Mouse (Mus musculus): ENCODE measurements at regions not wholly inside any gene's neighbourhood (a gene's known extent, or its start where the extent isn't known, plus 50 kb on each side); places are given as distances from the start of the nearest gene placed in this dataset.

DNA sequence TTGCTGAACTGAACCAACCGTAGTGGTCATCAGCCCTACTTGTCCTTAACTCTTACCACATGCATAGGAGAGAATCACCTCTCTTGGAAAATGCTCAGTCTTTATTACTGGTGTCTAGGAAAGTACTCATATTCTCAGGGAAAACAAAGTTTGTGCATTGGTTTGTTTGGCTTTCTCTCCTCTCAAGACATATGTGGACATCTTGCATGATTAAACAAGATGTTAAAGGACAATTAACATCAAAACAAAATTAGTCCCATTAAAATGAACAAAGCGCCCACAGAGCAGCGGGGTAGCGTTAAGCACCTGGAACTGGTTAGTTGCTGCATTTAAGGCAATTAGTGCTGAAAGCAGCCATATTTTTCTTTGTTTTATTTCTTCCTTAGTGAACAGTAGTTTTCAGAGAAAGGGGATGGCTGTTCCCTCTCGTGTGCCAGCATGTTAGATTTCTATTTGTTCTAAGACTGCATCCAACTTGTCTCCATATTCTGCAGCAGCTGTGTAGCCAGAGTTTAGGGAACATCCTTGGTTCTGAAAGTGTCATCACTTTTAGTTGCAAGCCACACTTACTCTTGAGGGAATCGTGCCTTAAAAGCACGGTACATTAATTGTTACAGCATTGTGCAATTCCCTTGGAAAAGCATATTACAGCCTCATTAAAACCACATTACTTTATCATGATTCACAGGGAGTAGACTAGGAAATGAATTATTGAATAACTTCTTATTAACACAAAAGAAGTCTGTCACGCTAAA, 137.7 kb downstream of the Ube2u start:
- no peak for DNase-seq

DNA sequence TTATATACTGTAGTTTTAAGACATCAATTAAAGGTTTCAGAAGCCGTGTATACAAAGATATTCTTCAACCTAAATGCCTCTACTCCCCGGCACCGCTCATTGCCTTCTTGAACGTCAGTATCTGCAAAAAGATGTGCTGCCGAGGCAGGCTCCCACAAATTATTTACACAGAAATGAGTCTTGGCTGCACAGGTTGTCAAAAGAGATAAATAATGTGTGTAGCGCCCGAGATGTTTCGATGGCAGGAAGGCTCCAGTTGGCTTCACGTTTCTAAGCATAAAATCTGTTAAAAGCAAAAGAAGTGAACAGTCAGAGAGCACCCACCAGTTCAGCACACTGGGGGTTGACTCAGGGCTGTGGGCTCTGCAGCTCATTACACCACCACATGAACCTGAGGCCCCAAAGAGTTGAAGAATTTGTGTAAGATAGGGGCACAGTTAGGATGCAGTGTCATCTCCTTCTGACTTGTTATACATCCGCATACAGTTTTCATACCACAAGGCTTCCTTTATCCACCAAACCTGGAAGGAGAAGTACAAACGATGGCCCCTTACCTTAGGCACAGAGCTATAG, 138.4 kb downstream of the Ube2u start:
- DNase-seq, result no peak

DNA sequence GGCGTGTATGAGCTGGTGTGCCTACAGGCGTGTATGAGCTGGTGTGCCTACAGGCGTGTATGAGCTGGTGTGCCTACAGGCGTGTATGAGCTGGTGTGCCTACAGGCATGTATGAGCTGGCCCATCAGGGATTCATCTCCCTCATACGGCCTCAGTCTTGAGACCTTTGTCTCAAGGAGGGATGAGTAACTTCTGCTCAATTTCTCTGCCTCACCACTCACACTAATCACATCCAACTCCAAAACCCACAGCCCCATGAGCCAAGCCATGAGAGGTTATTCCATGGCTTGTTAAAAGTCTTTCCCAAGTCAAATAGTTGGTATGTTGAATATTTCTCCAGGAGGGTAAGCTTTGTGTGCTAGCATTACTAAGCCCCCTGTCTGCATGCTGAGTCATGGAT, 146.0 kb downstream of the Ube2u start:
- DNase-seq, result no peak

DNA sequence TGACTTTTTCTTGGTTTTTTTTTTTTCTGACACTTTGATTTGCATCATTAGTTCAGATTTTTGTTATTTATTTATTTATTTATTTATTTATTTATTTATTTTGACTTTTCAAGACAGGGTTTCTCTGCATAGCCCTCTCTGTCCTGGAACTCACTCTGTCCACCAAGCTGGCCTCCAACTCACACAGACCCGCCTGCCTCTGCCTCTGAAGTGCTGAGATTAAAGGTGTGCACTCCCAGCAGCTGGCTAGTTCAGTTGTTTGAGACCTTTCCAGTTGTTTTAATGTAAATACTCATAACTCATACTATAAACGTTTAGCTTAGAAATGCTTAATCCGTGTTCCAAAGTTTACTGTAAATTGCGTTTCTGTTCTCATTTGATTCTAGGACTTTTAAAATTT, 147.9 kb downstream of the Ube2u start:
- DNase-seq, result no peak

GRCm38 (mm10) chr4:100634388-100634787, 142.1 kb upstream of the Cachd1 start:
- DNase-seq, result no peak

DNA sequence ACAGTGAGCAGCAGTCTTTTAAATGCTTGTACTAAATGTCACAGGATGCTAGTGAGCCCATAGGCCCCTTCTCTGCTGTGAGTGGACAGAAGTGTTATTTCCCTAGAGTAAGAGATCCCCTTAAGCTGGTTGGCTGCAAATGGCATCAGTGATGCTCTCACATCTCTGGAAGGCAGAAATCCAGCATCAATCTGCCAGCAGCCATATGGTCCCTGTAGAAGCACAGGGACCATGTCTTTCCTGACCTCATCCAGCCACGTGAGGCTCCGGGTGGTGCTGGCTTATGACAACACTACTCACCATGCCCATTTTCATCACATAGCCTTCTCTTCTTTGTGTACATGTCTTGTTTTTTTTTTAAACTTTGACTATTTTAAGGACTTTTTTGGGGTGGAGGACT, 138.9 kb upstream of the Cachd1 start:
- no peak for DNase-seq

DNA sequence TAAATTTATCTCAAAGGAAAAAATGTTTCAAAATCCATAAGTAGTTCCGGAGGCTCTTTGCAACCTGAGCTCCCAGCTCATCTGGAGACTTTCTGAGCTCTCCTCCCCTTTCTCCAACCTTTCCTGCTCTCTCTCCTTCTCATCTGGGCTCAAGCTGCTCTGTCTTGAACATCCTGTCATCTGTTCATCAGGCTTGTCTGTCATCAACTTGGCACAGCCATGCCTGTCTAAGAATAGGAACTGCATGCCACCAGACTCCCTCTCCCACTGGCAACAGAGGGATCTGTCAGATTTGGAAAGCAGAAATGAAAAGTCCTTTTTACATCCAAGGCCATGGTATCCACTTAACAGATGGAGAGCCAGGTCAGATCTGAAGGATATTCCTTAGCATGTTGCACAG, 115.3 kb upstream of the Cachd1 start:
- peak; percentile 8 for DNase-seq

- DNase-seq, result peak; percentile 16
Observed at GRCm38 (mm10) chr4:100664619-100665264, 111.7 kb upstream of the Cachd1 start.

- DNase-seq, result no peak
Observed at GRCm38 (mm10) chr4:100670553-100670952, 105.9 kb upstream of the Cachd1 start.

GRCm38 (mm10) chr4:100674916-100675315, 101.6 kb upstream of the Cachd1 start:
- DNase-seq, result no peak

- DNase-seq, result no peak
Observed at GRCm38 (mm10) chr4:100683757-100684156, 92.7 kb upstream of the Cachd1 start.

GRCm38 (mm10) chr4:100700002-100700401, 76.5 kb upstream of the Cachd1 start:
- DNase-seq, result no peak

GRCm38 (mm10) chr4:100700418-100700817, 76.1 kb upstream of the Cachd1 start:
- DNase-seq, result no peak

GRCm38 (mm10) chr4:100705960-100706359, 70.5 kb upstream of the Cachd1 start:
- no peak for DNase-seq

DNA sequence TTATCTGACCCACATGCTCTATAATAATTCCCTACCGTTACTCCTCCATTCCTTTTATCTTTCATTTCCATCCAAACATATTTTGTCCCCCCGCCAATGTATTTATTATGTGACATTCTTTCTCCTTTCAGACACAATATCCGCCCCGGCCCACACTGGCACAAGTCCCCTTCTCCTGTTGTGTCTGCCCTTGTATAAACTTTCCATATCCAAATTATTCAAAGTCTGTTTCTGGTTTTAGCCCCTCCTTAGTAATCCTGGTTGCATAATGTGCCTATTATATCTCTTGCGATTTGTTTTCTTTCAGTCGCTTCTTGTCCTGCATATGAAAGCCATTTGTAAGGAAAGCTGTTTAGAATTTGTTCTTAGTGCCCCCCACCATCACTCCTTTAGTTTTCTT, 69.3 kb upstream of the Cachd1 start:
- no peak for DNase-seq

DNA sequence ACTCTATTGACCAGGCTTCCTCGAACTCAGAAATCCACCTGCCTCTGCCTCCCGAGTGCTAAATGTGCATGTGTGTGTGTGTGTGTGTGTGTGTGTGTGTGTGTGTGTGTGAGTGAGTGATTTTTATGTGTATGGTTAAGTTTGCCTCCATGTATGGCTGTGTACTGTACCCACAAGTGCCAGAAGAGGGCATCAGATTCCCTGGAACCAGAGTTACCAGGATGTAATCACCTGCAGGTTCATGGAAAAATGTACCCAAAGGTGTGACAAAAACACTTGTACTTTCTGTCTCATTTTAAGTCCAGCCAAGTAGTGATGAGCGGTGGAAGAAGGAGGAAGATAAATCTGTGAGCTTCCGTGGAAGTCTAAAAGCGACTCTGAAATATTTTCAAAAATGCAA, 68.2 kb upstream of the Cachd1 start:
- no peak for DNase-seq

DNA sequence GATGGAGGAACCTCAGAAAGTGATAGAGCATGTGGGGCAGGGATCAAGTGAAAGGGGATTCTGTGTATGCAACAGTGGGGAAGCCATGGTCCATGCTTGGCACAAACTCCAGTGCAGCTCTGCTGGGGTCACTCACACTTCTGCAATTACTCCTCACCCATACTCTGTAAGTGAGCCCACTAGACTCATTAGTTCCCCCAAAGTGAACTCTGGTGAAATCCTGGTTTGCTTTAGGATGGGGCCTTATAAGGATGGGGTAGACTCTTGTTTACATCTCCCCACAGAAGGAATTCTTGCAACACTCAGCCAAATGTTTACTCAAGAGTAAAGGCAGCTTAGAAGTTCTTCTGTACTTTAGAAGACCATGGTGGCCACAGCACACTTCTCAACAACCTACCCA, 62.2 kb upstream of the Cachd1 start:
- no peak for DNase-seq

DNA sequence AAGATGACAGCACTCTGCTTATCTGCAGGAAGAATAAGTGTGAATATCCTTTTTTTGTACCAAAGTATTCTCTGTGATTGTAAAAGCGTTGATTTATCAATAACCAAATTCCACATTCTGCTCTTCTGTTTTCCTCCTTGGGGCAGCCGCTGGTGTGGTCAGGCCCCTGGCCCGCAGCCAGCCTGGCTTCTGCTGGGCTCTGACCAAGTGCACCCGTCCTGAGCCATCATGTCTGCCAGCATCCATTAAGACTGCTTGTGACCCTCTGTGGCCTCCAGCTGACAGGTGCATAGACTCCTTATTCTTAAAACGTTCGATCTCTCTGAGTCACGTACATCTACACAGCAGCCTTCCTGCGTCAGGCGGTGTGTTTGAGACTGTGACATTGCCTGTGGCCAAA, 58.9 kb upstream of the Cachd1 start:
- no peak for DNase-seq

DNA sequence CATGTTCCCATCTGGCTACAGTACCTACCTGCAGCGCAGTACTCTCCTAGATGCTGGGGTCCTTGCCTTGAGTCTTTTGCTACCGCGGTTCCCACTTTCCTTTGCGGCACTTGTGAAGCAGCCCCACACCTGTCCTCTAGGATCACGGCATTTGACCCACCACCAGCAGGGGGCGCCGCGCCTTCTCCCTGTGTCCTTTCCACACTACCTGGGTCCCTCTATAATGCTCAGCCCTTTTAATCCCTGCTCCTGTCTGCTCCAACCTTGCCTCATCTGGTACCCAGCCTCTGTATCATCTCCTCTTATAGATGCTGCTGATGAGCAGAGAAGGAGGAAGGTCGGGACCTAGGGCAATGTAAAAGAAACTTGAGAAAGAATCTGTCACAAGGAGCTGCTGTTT, 53.9 kb upstream of the Cachd1 start:
- peak; percentile 59 for DNase-seq

DNA sequence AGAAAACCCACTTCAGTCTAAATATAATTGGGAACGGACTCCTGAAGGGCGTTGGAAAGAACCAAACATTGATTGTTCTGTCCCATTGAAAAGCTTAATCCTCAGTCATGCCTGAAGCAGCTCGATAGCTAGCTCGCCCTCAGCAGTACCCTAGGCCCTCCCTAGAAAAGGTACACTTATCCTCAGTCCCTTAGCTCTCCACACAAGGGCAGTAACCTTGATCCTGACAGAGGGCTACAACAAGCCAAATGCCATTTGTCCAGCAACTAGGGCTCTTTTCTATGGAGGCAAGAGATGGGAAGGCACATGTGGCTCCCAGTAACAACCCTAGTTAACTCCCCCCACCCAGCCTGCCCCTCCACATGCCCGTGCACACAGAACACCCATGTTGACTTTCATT, 53.4 kb upstream of the Cachd1 start:
- no peak for DNase-seq

DNA sequence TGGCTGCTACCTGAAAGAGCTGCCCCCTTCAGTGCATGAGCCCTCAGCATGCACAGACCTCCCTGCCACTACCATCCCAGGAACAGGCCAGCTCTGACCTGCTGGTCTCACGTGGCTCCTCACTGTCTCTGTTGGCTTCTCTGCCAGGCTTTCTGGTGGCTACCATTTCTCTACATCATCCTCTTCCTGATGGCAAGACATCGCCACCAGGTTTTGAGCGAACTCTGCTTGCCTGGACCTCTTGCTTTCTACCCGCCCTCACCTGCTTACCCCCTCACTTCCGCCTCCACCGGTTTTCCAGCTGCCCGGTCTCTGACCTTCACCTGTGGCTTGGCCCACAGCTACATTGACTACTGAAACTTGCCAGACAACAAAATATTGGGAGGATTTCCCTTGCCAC, 50.7 kb upstream of the Cachd1 start:
- DNase-seq, result no peak

GRCm38 (mm10) chr4:100726496-100726895, 50.0 kb upstream of the Cachd1 start:
- DNase-seq, result no peak

Measured in right cerebral cortex, postnatal 14 days (tissue).